Mouse (Mus musculus): ENCODE measurements around the gene Plekha5. TPM values are rescaled to one million over a fixed set of nuclear protein-coding genes. Genes with fewer than 3 reads are reported as not detected.
"Not testable (repeated sequence)": the region's sequence is repeated elsewhere in the genome, so short reads cannot be mapped to it uniquely, and the experiment has no call there.

The Plekha5 gene
- polyA plus RNA-seq, 2 experiments from 2014 or later = 14.2 to 15.0 TPM

GRCm38 (mm10) chr6:140533606-140534005, 109.8 kb downstream of the Plekha5 start:
- no peak for ATAC-seq

DNA sequence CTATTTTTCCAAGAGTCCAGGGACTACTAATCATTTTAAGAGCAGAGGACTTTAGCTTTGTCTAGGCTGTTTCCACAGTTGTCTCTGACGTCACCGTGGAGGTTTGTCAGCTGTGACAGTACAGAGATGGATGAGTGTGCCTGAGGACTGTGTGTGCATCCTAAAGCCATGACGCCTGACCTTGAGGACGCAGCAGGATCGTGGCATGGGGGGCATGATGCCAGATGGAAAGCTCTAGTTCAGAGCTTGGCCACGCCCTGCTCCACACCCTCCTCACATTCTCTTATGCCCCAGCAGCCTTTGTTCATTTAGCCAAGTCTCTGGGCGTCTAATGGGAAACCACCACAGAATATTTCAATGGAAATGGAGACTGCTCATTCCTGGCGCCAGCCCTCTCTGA, 111.7 kb downstream of the Plekha5 start:
- ATAC-seq = no peak

GRCm38 (mm10) chr6:140541919-140542318, 118.1 kb downstream of the Plekha5 start:
- ATAC-seq = no peak

GRCm38 (mm10) chr6:140543005-140543794, 119.3 kb downstream of the Plekha5 start:
- no peak for ATAC-seq

- peak; percentile 77 for ATAC-seq
Observed at GRCm38 (mm10) chr6:140546095-140546494, 122.2 kb downstream of the Plekha5 start.

DNA sequence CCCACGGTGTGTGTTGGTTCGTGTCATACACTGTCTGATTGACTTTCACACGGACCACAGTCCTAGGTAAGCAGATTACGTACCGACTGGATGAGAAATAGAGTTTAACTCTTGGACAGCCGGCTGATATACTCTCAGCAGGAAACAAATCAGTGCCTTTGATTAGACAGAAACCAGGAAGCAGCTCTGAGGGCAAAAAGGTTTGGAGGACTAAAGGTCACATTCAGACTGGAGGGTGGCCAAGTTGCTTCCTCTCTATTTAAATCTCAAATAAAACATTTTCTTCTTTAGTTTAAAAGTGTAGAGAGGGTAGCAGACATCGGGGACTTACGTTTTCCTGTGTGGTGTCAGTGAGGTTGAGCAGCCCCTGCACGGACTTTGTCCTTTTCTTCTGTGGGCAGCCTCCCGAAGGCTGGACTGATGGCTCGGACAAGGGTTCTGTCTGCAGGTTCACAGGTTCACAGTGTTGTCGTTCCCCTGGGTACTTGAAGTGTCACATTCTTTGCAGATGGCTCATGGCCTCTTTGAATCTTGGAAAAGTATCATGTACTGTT, 122.9 kb downstream of the Plekha5 start:
- no peak for ATAC-seq

GRCm38 (mm10) chr6:140547203-140547944, 123.5 kb downstream of the Plekha5 start:
- no peak for ATAC-seq

DNA sequence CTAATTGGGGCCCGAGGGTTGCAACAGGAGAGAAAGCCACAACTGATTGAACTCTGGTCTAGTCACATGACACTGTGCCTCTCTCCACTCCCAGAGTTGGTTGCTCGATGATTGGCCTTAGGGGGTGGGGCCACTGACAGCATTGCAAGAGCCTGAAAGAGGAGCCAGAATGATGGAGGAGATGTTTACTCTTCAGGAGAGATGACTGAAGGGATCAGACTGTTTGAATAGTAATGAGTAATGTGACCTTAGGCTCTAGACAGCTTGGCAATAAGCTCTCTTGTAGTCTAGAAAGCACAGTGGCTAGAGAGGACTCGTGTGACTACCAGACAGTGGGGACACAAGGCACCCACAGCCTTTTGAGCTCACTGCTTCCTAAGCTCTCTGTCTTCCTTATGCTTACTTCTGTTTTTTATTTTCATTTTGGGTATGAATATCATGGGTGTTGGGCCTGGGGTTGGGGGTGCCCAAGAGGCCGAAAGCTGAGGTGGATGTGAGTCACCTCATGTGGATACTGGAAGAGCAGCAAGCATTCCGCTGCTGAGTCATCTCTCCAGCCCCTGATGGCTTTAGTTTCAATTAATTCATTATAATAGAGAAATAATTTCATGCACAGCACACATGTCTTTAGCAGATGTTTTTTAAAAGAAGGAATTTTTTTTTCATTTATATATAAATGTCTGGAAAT, 124.4 kb downstream of the Plekha5 start:
- peak; percentile 54 for ATAC-seq

GRCm38 (mm10) chr6:140550741-140551140, 126.9 kb downstream of the Plekha5 start:
- ATAC-seq = no peak

DNA sequence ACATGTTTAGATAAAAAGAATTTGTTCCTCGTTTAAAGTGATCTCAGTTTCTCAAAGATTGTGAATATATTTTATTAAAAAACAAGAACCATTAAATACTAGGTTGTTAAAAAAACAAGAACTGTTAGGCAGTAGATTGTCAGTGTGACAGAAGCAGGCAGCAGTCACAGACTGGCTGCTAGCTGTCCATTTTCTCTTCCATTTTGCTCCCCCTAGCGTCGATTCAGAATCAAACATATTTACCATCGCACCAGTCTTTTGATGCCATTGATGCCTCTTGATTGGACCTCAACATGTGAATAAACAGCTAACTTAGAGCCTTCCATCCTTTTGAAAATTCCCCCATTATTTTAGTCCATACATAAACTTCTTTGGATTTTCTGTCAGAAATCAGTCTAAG, 130.4 kb downstream of the Plekha5 start:
- peak; percentile 46 for ATAC-seq

GRCm38 (mm10) chr6:140559411-140559810, 135.6 kb downstream of the Plekha5 start:
- ATAC-seq = no peak

DNA sequence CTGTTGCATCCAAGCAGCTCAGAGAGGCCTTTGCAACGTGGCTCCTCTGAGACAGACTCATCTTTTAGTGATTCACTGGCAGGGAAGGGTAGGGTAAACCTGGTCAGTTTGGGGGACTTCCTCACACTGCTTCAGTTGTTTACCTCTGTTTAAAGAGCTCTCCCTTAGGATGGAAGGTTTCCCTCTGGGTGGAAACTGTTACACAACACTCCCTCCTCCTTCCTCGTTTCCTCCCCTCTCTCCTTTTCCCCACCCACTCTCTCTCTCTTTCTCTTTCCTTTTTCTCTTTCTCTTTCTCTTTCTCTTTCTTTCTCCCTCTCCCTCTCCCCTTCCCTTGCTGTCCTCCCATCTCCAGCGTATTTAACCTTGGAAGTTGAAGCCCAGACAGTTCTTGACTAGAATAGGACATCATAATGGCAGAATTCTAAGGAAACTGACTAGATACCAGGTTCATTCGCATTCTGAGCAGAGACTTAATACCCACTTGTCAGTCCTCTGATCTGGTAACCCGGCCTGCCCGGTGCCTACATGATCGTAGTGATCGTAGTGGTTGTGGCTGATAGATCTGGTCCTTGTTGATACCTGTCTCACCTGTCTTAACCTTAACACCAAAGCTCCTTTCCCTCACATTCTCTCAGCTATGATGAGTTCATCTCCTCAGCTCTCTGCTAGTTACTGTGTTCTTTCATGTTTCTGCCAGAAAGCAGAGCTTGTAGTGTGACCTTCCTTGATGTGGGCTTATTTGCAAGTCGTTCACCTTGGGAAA, 137.5 kb downstream of the Plekha5 start:
- peak; percentile 90 for ATAC-seq

- ATAC-seq = no peak
Observed at GRCm38 (mm10) chr6:140561917-140562590, 138.2 kb downstream of the Plekha5 start.

GRCm38 (mm10) chr6:140567199-140567598, 143.3 kb downstream of the Plekha5 start:
- no peak for ATAC-seq

DNA sequence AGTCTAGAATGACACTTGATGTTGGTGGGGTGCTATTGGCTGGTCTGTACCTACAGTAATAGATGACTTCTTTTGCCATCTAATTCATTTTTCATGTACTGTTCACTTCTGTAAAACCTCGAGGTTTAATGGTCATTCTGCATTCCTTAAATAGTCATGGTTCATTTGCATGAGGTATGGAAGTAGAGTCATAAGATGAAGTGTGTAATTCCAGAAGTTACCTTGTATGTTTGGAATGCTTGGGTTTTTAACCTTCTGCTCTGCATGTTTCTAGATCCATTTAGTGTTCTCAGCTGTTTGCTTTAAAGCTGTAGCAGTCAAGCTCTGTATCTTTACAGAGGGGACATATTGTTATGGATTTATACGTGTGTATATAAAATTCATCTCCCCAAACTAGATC, 144.0 kb downstream of the Plekha5 start:
- no peak for ATAC-seq

DNA sequence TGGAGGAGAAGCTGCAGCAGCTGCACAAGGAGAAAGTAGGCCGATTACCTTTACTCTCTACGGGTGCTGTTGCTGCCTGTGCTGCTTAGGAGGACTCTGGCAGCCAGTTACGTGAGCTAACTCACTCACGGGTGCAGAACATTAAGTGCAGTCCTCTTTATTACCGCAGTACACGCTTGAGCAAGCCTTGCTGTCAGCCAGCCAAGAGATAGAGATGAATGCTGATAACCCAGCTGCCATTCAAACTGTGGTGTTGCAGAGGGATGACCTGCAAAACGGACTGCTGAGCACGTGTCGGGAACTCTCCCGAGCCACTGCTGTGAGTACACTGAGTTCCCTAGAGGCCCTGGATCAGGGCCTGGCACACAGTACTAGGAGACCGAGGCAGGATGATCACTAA, 146.3 kb downstream of the Plekha5 start:
- ATAC-seq = no peak

DNA sequence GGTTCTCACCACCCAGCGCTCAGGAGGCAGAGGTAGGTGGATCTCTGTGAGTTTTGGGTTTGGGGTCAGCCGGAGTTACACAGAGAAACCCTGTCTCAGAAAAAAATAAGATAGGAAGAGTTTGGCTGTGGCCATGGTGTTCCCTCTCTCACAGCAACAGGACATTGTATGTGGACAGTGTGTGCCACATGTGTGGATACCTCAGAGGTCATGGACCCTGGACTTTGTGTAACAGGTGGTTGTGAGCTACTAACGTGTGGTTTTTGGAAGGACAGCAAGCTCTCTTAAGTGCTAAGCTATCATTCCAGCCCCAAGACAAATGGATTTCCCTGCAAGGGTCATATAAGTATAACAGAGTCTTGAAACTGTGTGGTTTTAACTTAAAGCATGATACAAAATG, 151.1 kb downstream of the Plekha5 start:
- ATAC-seq = no peak

GRCm38 (mm10) chr6:140576133-140576532, 152.3 kb downstream of the Plekha5 start:
- ATAC-seq = no peak

DNA sequence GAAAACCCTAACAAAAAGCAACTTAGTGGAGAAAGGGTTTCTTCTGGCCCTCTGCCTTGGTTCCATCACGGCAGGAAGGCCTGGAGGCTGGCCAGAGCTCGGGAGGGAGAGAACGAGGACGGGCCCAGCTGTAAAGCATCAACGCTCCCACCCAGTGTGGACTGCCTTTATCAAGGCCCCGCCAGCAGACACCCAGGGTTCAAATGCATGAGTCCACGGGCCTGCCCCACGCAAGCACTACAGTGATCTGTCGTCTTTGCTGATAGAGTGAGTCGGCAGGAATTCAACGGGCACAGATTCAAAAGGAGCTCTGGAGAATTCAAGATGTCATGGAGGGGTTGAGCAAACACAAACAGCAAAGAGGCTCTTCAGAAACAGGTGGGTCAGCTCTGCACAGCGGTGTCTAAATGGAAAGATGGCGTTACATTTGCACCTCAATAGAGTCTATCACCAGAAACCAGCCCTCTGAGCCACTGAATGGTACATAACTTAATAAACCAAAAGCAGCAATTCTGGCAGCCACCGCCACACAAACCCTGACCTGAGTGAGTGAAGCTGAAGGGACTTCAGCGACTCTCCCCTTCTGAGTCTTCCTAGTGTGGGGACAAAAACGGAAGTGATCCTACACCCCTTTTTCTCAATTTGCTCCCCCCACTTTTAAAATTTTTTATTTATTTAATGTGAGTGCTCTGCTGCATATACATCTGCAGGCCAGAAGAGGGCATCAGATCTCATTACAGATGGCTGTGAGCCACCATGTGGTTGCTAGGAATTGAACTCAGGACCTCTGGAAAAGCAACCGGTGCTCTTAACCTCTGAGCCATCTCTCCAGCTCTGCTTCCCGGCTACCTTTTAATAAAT, 153.3 kb downstream of the Plekha5 start:
- peak; percentile 43 for ATAC-seq

GRCm38 (mm10) chr6:140577822-140578170, 153.9 kb downstream of the Plekha5 start:
- no peak for ATAC-seq

- ATAC-seq = not testable (repeated sequence)
Observed at GRCm38 (mm10) chr6:140578985-140579384, 155.1 kb downstream of the Plekha5 start.

Measured in activated CD4-positive, CD25-positive, alpha-beta regulatory T cell, adult 4 months (primary cell).